Mouse (Mus musculus) midbrain, embryonic 11.5 days (tissue): ENCODE measurements around the gene Otulin. TPM values are rescaled to one million over a fixed set of nuclear protein-coding genes. Genes with fewer than 3 reads are reported as not detected.

Experiments
- ATAC-seq: fragments of 200-750 bp; cut with Nextera tagmentation; 2 replicates; pipeline ENCODE4 v1.8.0; 2017; ENCODE audit warnings: moderate TSS enrichment, moderate library complexity; ENCODE audit not compliant: low FRiP score
- DNase-seq: peaks from one replicate; pipeline ENCODE4 v3.0.0; 2015; ENCODE audit warnings: low spot score; ENCODE audit errors: missing footprints
- H3K27ac ChIP-seq: fragments of 300-500 bp; sonication (generic); 2 replicates; pipeline ENCODE4 v1.5.1; 2014; ENCODE audit warnings: low read depth, low read length
- H3K27me3 ChIP-seq: fragments of 300-500 bp; sonication (generic); 2 replicates; pipeline ENCODE4 v1.6.1; 2014; ENCODE audit warnings: mild to moderate bottlenecking, low read length, moderate library complexity, mixed read lengths; ENCODE audit not compliant: control insufficient read depth, insufficient read depth
- H3K36me3 ChIP-seq: fragments of 300-500 bp; sonication (generic); 2 replicates; pipeline ENCODE4 v1.6.1; 2014; ENCODE audit warnings: mild to moderate bottlenecking, low read length, moderate library complexity, mixed read lengths; ENCODE audit not compliant: control insufficient read depth, insufficient read depth
- H3K4me1 ChIP-seq: fragments of 300-500 bp; sonication (generic); 2 replicates; pipeline ENCODE4 v1.6.1; 2014; ENCODE audit warnings: low read length; ENCODE audit not compliant: control insufficient read depth, insufficient read depth
- H3K4me2 ChIP-seq: fragments of 300-500 bp; sonication (generic); 2 replicates; pipeline ENCODE4 v1.6.1; 2014; ENCODE audit warnings: mild to moderate bottlenecking, moderate library complexity
- H3K4me3 ChIP-seq: fragments of 300-500 bp; sonication (generic); 2 replicates; pipeline ENCODE4 v1.5.1; 2014; ENCODE audit warnings: low read depth, low read length
- H3K9ac ChIP-seq: fragments of 300-500 bp; sonication (generic); 2 replicates; pipeline ENCODE4 v1.6.1; 2014; ENCODE audit warnings: low read length
- H3K9me3 ChIP-seq: fragments of 300-500 bp; sonication (generic); 2 replicates; pipeline ENCODE4 v1.6.1; 2016; ENCODE audit warnings: low read length; ENCODE audit not compliant: control insufficient read depth
- WGBS: fragments of 180-500 bp; shearing (Covaris S2); extraction: QIAGEN DNeasy Blood & Tissue Kit; methylation state at CpG from one replicate; pipeline ENCODE4 v1.1.7; 2014; 5-methylcytosine and 5-hydroxymethylcytosine counted together
- polyA plus RNA-seq: library from polyadenylated mRNA; unstranded; fragments of >200 nt; fragmentation: Nextera tagmentation; extraction: Ambion mirVana; gene quantifications from 2 replicates; pipeline ENCODE4 v1.2.1, GENCODE M21; 2014

The Otulin gene
- polyA plus RNA-seq, 1 experiment from 2014 or later: 34.0 TPM

- peak; percentile 87 for ATAC-seq
These were observed 17.8 kb downstream of the Otulin start for GRCm38 (mm10) chr15:27612533-27613221.

GRCm38 (mm10) chr15:27609554-27609953 is 20.9 kb downstream of the Otulin start:
- H3K36me3 ChIP-seq: no peaks in the 10 kb centered on the region
- 85% methylated on average over 4 of the region's 4 CpGs for WGBS
- no peaks in the 10 kb centered on the region for H3K27me3 ChIP-seq

More at GRCm38 (mm10) chr15:27612533-27613221, 17.8 kb downstream of the Otulin start:
- H3K4me3 ChIP-seq: no peak overlapping the region
- H3K9ac ChIP-seq: no peak overlapping the region
- H3K27me3 ChIP-seq: no peaks in the 10 kb centered on the region
- no peaks in the 10 kb centered on the region for H3K36me3 ChIP-seq
- no peaks in the 10 kb centered on the region for H3K9me3 ChIP-seq
- no peak overlapping the region for H3K27ac ChIP-seq
- H3K4me1 ChIP-seq: no peaks in the 10 kb centered on the region
- no peak overlapping the region for H3K4me2 ChIP-seq
- WGBS: 58% methylated on average over 6 of the region's 6 CpGs
- DNase-seq: peak; percentile 92

GRCm38 (mm10) chr15:27605252-27605651 is 25.2 kb downstream of the Otulin start:
- Histone ChIP-seq H3K9me3 (no peaks in the 10 kb centered on the region), H3K36me3 (no peaks in the 10 kb centered on the region; the same call in 1 of the 2 replicates), H3K9ac (no peak overlapping the region), H3K4me3 (no peak overlapping the region), H3K4me1 (no peaks in the 10 kb centered on the region), H3K4me2 (no peak overlapping the region), H3K27me3 (no peaks in the 10 kb centered on the region), H3K27ac (no peak overlapping the region)
- WGBS: 83% methylated on average over 3 of the region's 3 CpGs
- DNase-seq: no peak
- ATAC-seq: no peak

More at GRCm38 (mm10) chr15:27609554-27609953, 20.9 kb downstream of the Otulin start:
- Histone ChIP-seq H3K9ac (no peak overlapping the region), H3K4me3 (no peak overlapping the region), H3K27ac (no peak overlapping the region), H3K9me3 (no peaks in the 10 kb centered on the region), H3K4me2 (no peak overlapping the region), H3K4me1 (no peaks in the 10 kb centered on the region)
- ATAC-seq (no peak), DNase-seq (peak; percentile 49)

GRCm38 (mm10) chr15:27604558-27604957 is 25.9 kb downstream of the Otulin start:
- H3K27me3 ChIP-seq: no peaks in the 10 kb centered on the region
- H3K27ac ChIP-seq: no peak overlapping the region
- H3K4me1 ChIP-seq: no peaks in the 10 kb centered on the region
- H3K4me2 ChIP-seq: no peak overlapping the region
- no peaks in the 10 kb centered on the region for H3K9me3 ChIP-seq
- WGBS: 90% methylated on average over 3 of the region's 3 CpGs
- no peak for DNase-seq
- H3K36me3 ChIP-seq: no peaks in the 10 kb centered on the region; the same call in 1 of the 2 replicates
- ATAC-seq: no peak
- no peak overlapping the region for H3K4me3 ChIP-seq
- no peak overlapping the region for H3K9ac ChIP-seq

GRCm38 (mm10) chr15:27600524-27600923 is 30.0 kb downstream of the Otulin start:
- Histone ChIP-seq H3K27me3 (no peaks in the 10 kb centered on the region), H3K9me3 (no peaks in the 10 kb centered on the region), H3K4me1 (peaks cover 3% of the 10 kb centered on the region), H3K4me3 (no peak overlapping the region), H3K9ac (no peak overlapping the region), H3K36me3 (no peaks in the 10 kb centered on the region; the same call in 1 of the 2 replicates), H3K4me2 (no peak overlapping the region), H3K27ac (no peak overlapping the region)
- 91% methylated on average over 5 of the region's 5 CpGs for WGBS
- no peak for ATAC-seq
- no peak for DNase-seq

- no peaks in the 10 kb centered on the region for H3K9me3 ChIP-seq
These were observed 31.6 kb downstream of the Otulin start for GRCm38 (mm10) chr15:27598786-27599385.

GRCm38 (mm10) chr15:27597516-27597915 is 33.0 kb downstream of the Otulin start:
- Histone ChIP-seq H3K4me1 (peaks cover 8% of the 10 kb centered on the region), H3K4me3 (no peak overlapping the region), H3K4me2 (no peak overlapping the region), H3K9ac (no peak overlapping the region), H3K36me3 (no peaks in the 10 kb centered on the region; the same call in 1 of the 2 replicates), H3K9me3 (no peaks in the 10 kb centered on the region), H3K27me3 (no peaks in the 10 kb centered on the region), H3K27ac (no peak overlapping the region)
- no peak for ATAC-seq
- DNase-seq: no peak
- 82% methylated on average over 4 of the region's 4 CpGs for WGBS

More at GRCm38 (mm10) chr15:27598786-27599385, 31.6 kb downstream of the Otulin start:
- H3K4me3 ChIP-seq: no peak overlapping the region
- no peaks in the 10 kb centered on the region for H3K27me3 ChIP-seq
- no peak overlapping the region for H3K27ac ChIP-seq
- no peak for ATAC-seq
- H3K36me3 ChIP-seq: no peaks in the 10 kb centered on the region; the same call in 1 of the 2 replicates
- 96% methylated on average over 13 of the region's 13 CpGs for WGBS
- peaks cover 8% of the 10 kb centered on the region for H3K4me1 ChIP-seq
- H3K9ac ChIP-seq: no peak overlapping the region
- no peak overlapping the region for H3K4me2 ChIP-seq
- no peak for DNase-seq

- Histone ChIP-seq H3K27me3 (no peaks in the 10 kb centered on the region), H3K27ac (no peak overlapping the region), H3K4me3 (no peak overlapping the region), H3K4me1 (peaks cover 8% of the 10 kb centered on the region), H3K36me3 (no peaks in the 10 kb centered on the region; the same call in 1 of the 2 replicates), H3K9ac (no peak overlapping the region), H3K9me3 (no peaks in the 10 kb centered on the region), H3K4me2 (no peak overlapping the region)
- 86% methylated on average over 3 of the region's 3 CpGs for WGBS
- ATAC-seq (no peak), DNase-seq (no peak)
These were observed 33.9 kb downstream of the Otulin start for GRCm38 (mm10) chr15:27596463-27597140.

GRCm38 (mm10) chr15:27595560-27595959 is 34.9 kb downstream of the Otulin start:
- Histone ChIP-seq H3K9me3 (no peaks in the 10 kb centered on the region), H3K4me3 (no peak overlapping the region), H3K4me1 (peaks cover 8% of the 10 kb centered on the region), H3K27ac (no peak overlapping the region; the same call in 1 of the 2 replicates), H3K9ac (no peak overlapping the region), H3K27me3 (no peaks in the 10 kb centered on the region), H3K4me2 (no peak overlapping the region), H3K36me3 (peaks cover 1% of the 10 kb centered on the region)
- ATAC-seq (no peak), DNase-seq (no peak)
- WGBS: 45% methylated on average over 8 of the region's 8 CpGs
